In the genomic region with DNA sequence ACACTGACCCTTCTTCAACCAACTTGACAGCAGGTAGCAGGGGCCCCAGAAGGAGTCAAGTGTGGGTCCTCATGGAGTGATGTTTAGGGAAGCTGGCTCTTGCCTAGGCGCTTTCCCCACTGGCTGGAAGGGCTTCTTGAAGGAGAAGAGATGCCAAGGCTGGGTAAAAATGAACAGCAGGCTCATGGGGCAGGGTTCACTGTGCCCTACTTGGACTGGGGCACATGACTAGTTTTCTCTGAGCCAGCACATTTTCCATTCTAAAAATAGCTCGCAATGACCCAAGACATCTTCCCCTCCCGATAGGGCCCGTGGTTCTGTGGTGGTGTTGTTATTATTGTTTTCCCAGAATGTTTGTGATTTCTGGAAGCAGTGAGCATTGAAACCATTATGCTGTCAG, we compare ENCODE assay signal across 8 mouse cellular contexts.
DNase-seq lines count a peak whose midpoint lies in the region; ATAC-seq and TF ChIP-seq lines count a peak whose summit lies in the region.

No protein-coding gene starts in this region.

- peak; percentile 72 for DNase-seq in gastrocnemius, adult 2 months
- no peak for DNase-seq in gastrocnemius, postnatal 14 days
- DNase-seq in CH12.LX (ENCODE audit: extremely low read depth): no peak
- DNase-seq in heart, embryonic 10.5 days (ENCODE audit: low spot score): no peak
- peak; percentile 40 for DNase-seq in kidney, postnatal 0 days (ENCODE audit: low spot score)
- DNase-seq in left cerebral cortex, adult 8-10 months (ENCODE audit: low spot score in 2 of 2): no peak
- DNase-seq in left cerebral cortex, postnatal 25 days (ENCODE audit: low spot score in 2 of 2): no peak
- no peak for DNase-seq in cerebellum, postnatal 36 days

- H3K9ac ChIP-seq in CH12.LX (ENCODE audit: insufficient read depth, low read depth): no peak overlapping the region
- H3K9ac ChIP-seq in kidney, postnatal 0 days (ENCODE audit: low read depth, low read length): no peak overlapping the region

- peak; percentile 30; the same call in 1 of the 2 replicates for TF ChIP-seq EP300 in CH12.LX (IDR thresholded peaks at IDR 0.05; ENCODE audit: low read length)

- H3K79me2 ChIP-seq in CH12.LX (replicated peaks; ENCODE audit: control insufficient read depth, extremely low read depth, insufficient read depth, poor library complexity, severe bottlenecking): no peaks in the 10 kb centered on the region

- no peak for TF ChIP-seq RAD21 in CH12.LX (IDR thresholded peaks at IDR 0.05; ENCODE audit: low read depth, low read length)

- H3K4me2 ChIP-seq in CH12.LX (ENCODE audit: insufficient read depth, low read depth, poor library complexity, severe bottlenecking): no peak overlapping the region
- H3K4me2 ChIP-seq in kidney, postnatal 0 days (ENCODE audit: low read length): no peak overlapping the region

- 46% methylated on average over 4 of the region's 4 CpGs for WGBS in heart, embryonic 10.5 days
- WGBS in kidney, postnatal 0 days: 57% methylated on average over 4 of the region's 4 CpGs

- H3K4me3 ChIP-seq in gastrocnemius, adult 2 months: peak overlapping the region; percentile 47
- H3K4me3 ChIP-seq in CH12.LX (replicated peaks in 1 of 3; ENCODE audit: low read depth in 2 of 3, low read length in 2 of 3, poor library complexity in 1 of 3): no peak overlapping the region
- no peak overlapping the region for H3K4me3 ChIP-seq in heart, embryonic 10.5 days
- H3K4me3 ChIP-seq in kidney, postnatal 0 days (replicated peaks; ENCODE audit: low read depth, low read length): no peak overlapping the region

- in situ Hi-C loops in CH12.LX (cut with MboI; ENCODE audit: low pct_ligation_motif_present, low pct_unique_long_range_greater_than_20kb, low sequenced_read_pairs): no loop called here

- TF ChIP-seq CTCF in gastrocnemius, adult 2 months (IDR thresholded peaks at IDR 0.05): no peak
- TF ChIP-seq CTCF in CH12.LX (conservative IDR thresholded peaks at IDR 0.05 in 1 of 2, IDR thresholded peaks at IDR 0.05 in 1 of 2; ENCODE audit: low read depth in 2 of 2, low read length in 2 of 2): no peak
- no peak for TF ChIP-seq CTCF in kidney, postnatal 0 days (IDR thresholded peaks at IDR 0.05; ENCODE audit: low read depth)

- intact Hi-C loops in gastrocnemius, adult 2 months (cut with DNase I): no loop called here
- intact Hi-C loops in gastrocnemius, postnatal 14 days (cut with DNase I; ENCODE audit: low total_unique reads): no loop called here
- intact Hi-C loops in left cerebral cortex, postnatal 25 days (cut with DNase I): no loop called here

- no peak for ATAC-seq in kidney, postnatal 0 days (replicated peaks; ENCODE audit: low FRiP score, low read depth)

- no peak for TF ChIP-seq POLR2A in CH12.LX (IDR thresholded peaks at IDR 0.05; ENCODE audit: low read depth, low read length)

- peak overlapping the region; percentile 99 for H3K27ac ChIP-seq in gastrocnemius, adult 2 months
- no peak overlapping the region for H3K27ac ChIP-seq in CH12.LX (ENCODE audit: insufficient read depth, low read depth)
- peak overlapping the region; percentile 81 for H3K27ac ChIP-seq in heart, embryonic 10.5 days
- H3K27ac ChIP-seq in kidney, postnatal 0 days: 0 out of 2 replicates have a peak overlapping the region, but pooled peaks have one; percentile 48

- H3K36me3 ChIP-seq in CH12.LX (replicated peaks in 1 of 2; ENCODE audit: control insufficient read depth in 1 of 2, insufficient read depth in 1 of 2, low read length in 1 of 2): no peaks in the 10 kb centered on the region
- H3K36me3 ChIP-seq in heart, embryonic 10.5 days: no peaks in the 10 kb centered on the region
- H3K36me3 ChIP-seq in kidney, postnatal 0 days (ENCODE audit: insufficient read depth, low read length): no peaks in the 10 kb centered on the region

- no peaks in the 10 kb centered on the region for H3K9me3 ChIP-seq in CH12.LX (replicated peaks; ENCODE audit: low read length)
- H3K9me3 ChIP-seq in heart, embryonic 10.5 days: no peaks in the 10 kb centered on the region
- no peaks in the 10 kb centered on the region for H3K9me3 ChIP-seq in kidney, postnatal 0 days (replicated peaks; ENCODE audit: low read length)

- H3K27me3 ChIP-seq in CH12.LX (replicated peaks): no peaks in the 10 kb centered on the region
- no peaks in the 10 kb centered on the region for H3K27me3 ChIP-seq in heart, embryonic 10.5 days (ENCODE audit: insufficient read depth, poor library complexity, severe bottlenecking)
- no peaks in the 10 kb centered on the region for H3K27me3 ChIP-seq in kidney, postnatal 0 days (ENCODE audit: insufficient read depth, low read length)

- peaks cover 35 to 87% of the 10 kb centered on the region in 2 experiments for H3K4me1 ChIP-seq in CH12.LX (ENCODE audit: control insufficient read depth in 1 of 2, insufficient read depth in 2 of 2)
- H3K4me1 ChIP-seq in heart, embryonic 10.5 days: peaks cover 70% of the 10 kb centered on the region
- peaks cover 22% of the 10 kb centered on the region for H3K4me1 ChIP-seq in kidney, postnatal 0 days (replicated peaks; ENCODE audit: insufficient read depth, low read length)

- dilution Hi-C loops in CH12.LX (cut with MboI; ENCODE audit: extremely low pct_ligation_motif_present, extremely low pct_unique_long_range_greater_than_20kb, low sequenced_read_pairs): no loop called here

TF ChIP-seq in CH12.LX, 34 proteins besides CTCF, POLR2A, EP300 and RAD21:
- TF ChIP-seq MEF2A (IDR thresholded peaks at IDR 0.05; ENCODE audit: borderline replicate concordance, low read depth, low read length) (peak; percentile 74), TBP (conservative IDR thresholded peaks at IDR 0.05; ENCODE audit: low read depth, low read length) (no peak), ETS1 (conservative IDR thresholded peaks at IDR 0.05; ENCODE audit: low read depth, low read length) (no peak), MAFK (IDR thresholded peaks at IDR 0.05; ENCODE audit: insufficient replicate concordance, low read length) (no peak), ELF1 (IDR thresholded peaks at IDR 0.05; ENCODE audit: low read depth, low read length) (no peak), BHLHE40 (IDR thresholded peaks at IDR 0.05; ENCODE audit: low read depth, low read length) (peak; percentile 53), NELFE (IDR thresholded peaks at IDR 0.05; ENCODE audit: low read depth, low read length) (no peak)
TF ChIP-seq in CH12.LX: peak in this region for 2.

Comparison
In these comparisons a context has a peak if more than half of its experiments do, and no peak if none do; other contexts are left out.
1. DNase-seq: peak in gastrocnemius, adult 2 months (single experiment) and kidney, postnatal 0 days (single experiment); none in gastrocnemius, postnatal 14 days (single experiment), CH12.LX (single experiment), heart, embryonic 10.5 days (single experiment), left cerebral cortex, adult 8-10 months (0 of 2), left cerebral cortex, postnatal 25 days (0 of 2) and cerebellum, postnatal 36 days (0 of 2).